Mouse (Mus musculus) limb, embryonic 15.5 days (tissue): Measurements from ENCODE around the gene Sf3a1. TPM values are rescaled to one million over a fixed set of nuclear protein-coding genes. Genes with fewer than 3 reads are reported as not detected.

Source experiments
- ATAC-seq: fragments of 200-750 bp; cut with Nextera tagmentation; 2 replicates; pipeline ENCODE4 v1.8.0; 2017; ENCODE audit warnings: low read depth, moderate TSS enrichment; ENCODE audit not compliant: insufficient number of reproducible peaks, low FRiP score, low TSS enrichment
- H3K27ac ChIP-seq: fragments of 300-500 bp; sonication (generic); 2 replicates; pipeline ENCODE4 v1.5.1; 2015; ENCODE audit warnings: moderate library complexity, mild to moderate bottlenecking, inconsistent platforms
- H3K27me3 ChIP-seq: fragments of 300-500 bp; sonication (generic); 2 replicates; pipeline ENCODE4 v1.6.1; 2015; ENCODE audit warnings: inconsistent platforms
- H3K36me3 ChIP-seq: fragments of 300-500 bp; sonication (generic); 2 replicates; pipeline ENCODE4 v1.6.1; 2015; ENCODE audit warnings: inconsistent platforms
- H3K4me1 ChIP-seq: fragments of 300-500 bp; sonication (generic); 2 replicates; pipeline ENCODE4 v1.6.1; 2015; ENCODE audit warnings: inconsistent platforms
- H3K4me2 ChIP-seq: fragments of 300-500 bp; sonication (generic); 2 replicates; pipeline ENCODE4 v1.6.1; 2015; ENCODE audit warnings: mild to moderate bottlenecking, inconsistent platforms
- H3K4me3 ChIP-seq: fragments of 300-500 bp; sonication (generic); 2 replicates; pipeline ENCODE4 v1.5.1; 2015; ENCODE audit warnings: mild to moderate bottlenecking, inconsistent platforms
- H3K9ac ChIP-seq: fragments of 300-500 bp; sonication (generic); 2 replicates; pipeline ENCODE4 v1.6.1; 2015; ENCODE audit warnings: inconsistent platforms
- H3K9me3 ChIP-seq: fragments of 300-500 bp; sonication (generic); 2 replicates; pipeline ENCODE4 v1.6.1; 2016; ENCODE audit warnings: inconsistent platforms
- WGBS: fragments of 180-500 bp; shearing (Covaris S2); methylation state at CpG from one replicate; pipeline ENCODE4 v1.1.7; 2015; 5-methylcytosine and 5-hydroxymethylcytosine counted together
- polyA plus RNA-seq: library from polyadenylated mRNA; unstranded; fragments of >200 nt; fragmentation: Nextera tagmentation; extraction: Ambion mirVana; gene quantifications from 2 replicates; pipeline ENCODE4 v1.2.1, GENCODE M21; 2015

Sf3a1 gene
- polyA plus RNA-seq, 1 experiment from 2014 or later, result 45.2 TPM

GRCm38 (mm10) chr11:4209556-4209955 is 49.4 kb downstream of the Sf3a1 start:
- Histone ChIP-seq H3K9me3 (no peaks in the 10 kb centered on the region), H3K4me3 (no peak overlapping the region), H3K36me3 (peaks cover 91% of the 10 kb centered on the region), H3K4me2 (no peak overlapping the region), H3K9ac (no peak overlapping the region), H3K27me3 (no peaks in the 10 kb centered on the region), H3K4me1 (peaks cover 6% of the 10 kb centered on the region), H3K27ac (no peak overlapping the region)
- ATAC-seq, result no peak
- WGBS, result 79% methylated on average over 5 of the region's 5 CpGs

- H3K27ac ChIP-seq, result no peak overlapping the region
- H3K4me3 ChIP-seq, result no peak overlapping the region
- peaks cover 98% of the 10 kb centered on the region for H3K36me3 ChIP-seq
- no peaks in the 10 kb centered on the region for H3K9me3 ChIP-seq
- no peak for ATAC-seq
- no peak overlapping the region for H3K9ac ChIP-seq
- peaks cover 2% of the 10 kb centered on the region; the same call in 1 of the 2 replicates for H3K4me1 ChIP-seq
- no peak overlapping the region for H3K4me2 ChIP-seq
- no peaks in the 10 kb centered on the region for H3K27me3 ChIP-seq
- WGBS, result 60% methylated on average over 1 of the region's 1 CpGs
These were observed 50.6 kb downstream of the Sf3a1 start for GRCm38 (mm10) chr11:4210786-4211185.

GRCm38 (mm10) chr11:4213107-4213506 is 53.0 kb downstream of the Sf3a1 start:
- no peak overlapping the region for H3K4me3 ChIP-seq
- H3K36me3 ChIP-seq, result peaks cover 80% of the 10 kb centered on the region
- H3K4me2 ChIP-seq, result no peak overlapping the region
- 91% methylated on average over 10 of the region's 10 CpGs for WGBS
- H3K9me3 ChIP-seq, result no peaks in the 10 kb centered on the region
- no peaks in the 10 kb centered on the region for H3K27me3 ChIP-seq
- no peak overlapping the region for H3K27ac ChIP-seq
- no peak for ATAC-seq
- H3K4me1 ChIP-seq, result peaks cover 13% of the 10 kb centered on the region
- H3K9ac ChIP-seq, result no peak overlapping the region

DNA sequence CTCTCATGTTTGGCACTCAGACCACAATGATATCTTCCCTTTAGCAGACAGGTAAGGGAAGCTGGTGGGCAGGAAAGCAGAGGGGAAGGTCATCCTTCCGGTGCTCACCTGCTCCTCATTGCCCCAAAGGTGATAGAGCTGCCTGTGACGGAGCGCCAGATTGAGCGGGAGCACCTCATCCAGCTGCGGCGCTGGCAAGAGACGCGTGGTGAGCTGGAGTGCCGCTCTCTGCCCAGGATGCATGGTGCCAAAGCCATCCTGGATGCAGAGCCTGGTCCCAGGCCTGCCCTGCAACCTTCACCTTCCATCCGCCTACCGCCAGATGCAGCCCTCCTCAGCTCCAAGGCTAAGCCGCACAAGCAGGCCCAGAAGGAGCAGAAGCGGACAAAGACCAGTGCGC is 54.4 kb downstream of the Sf3a1 start:
- WGBS, result 93% methylated on average over 14 of the region's 14 CpGs
- H3K9me3 ChIP-seq, result no peaks in the 10 kb centered on the region
- no peaks in the 10 kb centered on the region for H3K27me3 ChIP-seq
- H3K27ac ChIP-seq, result no peak overlapping the region
- peaks cover 27% of the 10 kb centered on the region for H3K4me1 ChIP-seq
- H3K4me2 ChIP-seq, result no peak overlapping the region
- no peak overlapping the region for H3K4me3 ChIP-seq
- no peak overlapping the region for H3K9ac ChIP-seq
- ATAC-seq, result no peak
- peaks cover 66% of the 10 kb centered on the region for H3K36me3 ChIP-seq

- Histone ChIP-seq H3K36me3 (peaks cover 61% of the 10 kb centered on the region), H3K9me3 (no peaks in the 10 kb centered on the region), H3K4me3 (no peak overlapping the region), H3K4me1 (peaks cover 27% of the 10 kb centered on the region), H3K4me2 (no peak overlapping the region), H3K27me3 (no peaks in the 10 kb centered on the region), H3K27ac (peak overlapping the region; percentile 81; the same call in 1 of the 2 replicates), H3K9ac (no peak overlapping the region)
- WGBS, result 76% methylated on average over 10 of the region's 10 CpGs
- no peak for ATAC-seq
These were observed 54.9 kb downstream of the Sf3a1 start for GRCm38 (mm10) chr11:4215061-4215460.

DNA sequence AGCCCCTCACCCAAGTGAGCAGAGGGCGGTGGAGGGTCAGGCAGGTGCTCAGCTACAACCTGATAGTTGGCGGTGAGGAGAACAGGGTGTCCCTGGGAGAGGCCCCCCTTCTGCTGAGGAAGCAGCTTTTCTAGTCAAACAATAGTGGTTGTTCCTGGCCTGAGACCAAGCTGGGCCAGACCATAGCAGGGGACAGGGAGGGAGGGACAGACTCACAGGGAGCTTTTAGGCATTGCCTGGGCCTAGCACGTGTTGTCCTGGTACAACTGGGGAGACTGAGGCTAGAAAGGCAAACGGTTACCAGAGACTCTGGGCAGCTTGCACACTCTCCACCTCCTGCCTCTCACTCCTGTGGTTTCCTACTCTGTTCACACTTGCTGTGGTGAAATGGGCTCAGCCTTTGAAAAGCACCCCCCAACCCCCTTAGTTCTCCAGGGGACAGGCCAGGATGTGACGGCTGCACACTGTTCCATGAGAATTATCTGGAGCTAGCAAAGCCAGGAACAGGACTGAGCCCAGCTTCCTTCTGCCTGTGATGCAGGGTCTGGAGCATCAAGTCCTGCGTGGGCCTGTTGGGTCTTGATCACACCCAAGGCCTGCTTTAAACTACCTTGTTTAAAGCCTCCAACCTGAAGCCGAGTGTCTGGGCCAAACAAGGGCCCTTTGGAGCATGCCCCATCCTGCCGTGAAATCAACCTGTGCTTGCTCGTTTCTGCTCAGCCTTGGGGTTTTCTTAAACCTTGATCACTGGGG is 56.3 kb downstream of the Sf3a1 start:
- H3K4me2 ChIP-seq, result no peak overlapping the region
- ATAC-seq, result no peak
- 64% methylated on average over 9 of the region's 9 CpGs for WGBS

GRCm38 (mm10) chr11:4217914-4218629 is 57.9 kb downstream of the Sf3a1 start, which contains the start of gene Castor1:
Castor1 (plus strand) TSS chr11:4218225.
- peak within 1 kb of the TSS; percentile 96 for H3K4me2 ChIP-seq
- H3K9ac ChIP-seq, result peak within 1 kb of the TSS; percentile 58
- WGBS, result 2% methylated on average over 55 of the region's 56 CpGs
- H3K36me3 ChIP-seq, result peaks cover 31% of the 10 kb centered on the region
- H3K4me3 ChIP-seq, result peak within 1 kb of the TSS; percentile 55
- H3K27ac ChIP-seq, result peak within 1 kb of the TSS; percentile 81
- peaks cover 30% of the 10 kb centered on the region for H3K4me1 ChIP-seq
- no peaks in the 10 kb centered on the region for H3K9me3 ChIP-seq
- no peaks in the 10 kb centered on the region for H3K27me3 ChIP-seq
- peak; percentile 78 for ATAC-seq

More for the DNA sequence above, 56.3 kb downstream of the Sf3a1 start:
- peaks cover 30% of the 10 kb centered on the region for H3K4me1 ChIP-seq
- no peaks in the 10 kb centered on the region for H3K27me3 ChIP-seq
- no peaks in the 10 kb centered on the region for H3K9me3 ChIP-seq
- H3K27ac ChIP-seq, result peak overlapping the region; percentile 81
- H3K4me3 ChIP-seq, result no peak overlapping the region
- peaks cover 48% of the 10 kb centered on the region for H3K36me3 ChIP-seq
- no peak overlapping the region for H3K9ac ChIP-seq

- WGBS, result 8% methylated on average over 6 of the region's 6 CpGs
- H3K4me3 ChIP-seq, result peak overlapping the region; percentile 55
- H3K4me1 ChIP-seq, result peaks cover 32% of the 10 kb centered on the region
- peaks cover 26% of the 10 kb centered on the region for H3K36me3 ChIP-seq
- H3K9ac ChIP-seq, result peak overlapping the region; percentile 58
- no peak for ATAC-seq
- H3K27me3 ChIP-seq, result no peaks in the 10 kb centered on the region
- H3K27ac ChIP-seq, result peak overlapping the region; percentile 81
- no peaks in the 10 kb centered on the region for H3K9me3 ChIP-seq
- peak overlapping the region; percentile 96 for H3K4me2 ChIP-seq
These were observed 58.5 kb downstream of the Sf3a1 start for GRCm38 (mm10) chr11:4218637-4219036.

GRCm38 (mm10) chr11:4219317-4219751 is 59.2 kb downstream of the Sf3a1 start:
- no peaks in the 10 kb centered on the region for H3K27me3 ChIP-seq
- H3K4me3 ChIP-seq, result peak overlapping the region; percentile 55
- H3K4me1 ChIP-seq, result peaks cover 34% of the 10 kb centered on the region
- WGBS, result 7% methylated on average over 2 of the region's 2 CpGs
- H3K9ac ChIP-seq, result no peak overlapping the region
- no peaks in the 10 kb centered on the region for H3K9me3 ChIP-seq
- peaks cover 19% of the 10 kb centered on the region for H3K36me3 ChIP-seq
- peak overlapping the region; percentile 96; the same call in 1 of the 2 replicates for H3K4me2 ChIP-seq
- peak overlapping the region; percentile 81 for H3K27ac ChIP-seq
- no peak for ATAC-seq

DNA sequence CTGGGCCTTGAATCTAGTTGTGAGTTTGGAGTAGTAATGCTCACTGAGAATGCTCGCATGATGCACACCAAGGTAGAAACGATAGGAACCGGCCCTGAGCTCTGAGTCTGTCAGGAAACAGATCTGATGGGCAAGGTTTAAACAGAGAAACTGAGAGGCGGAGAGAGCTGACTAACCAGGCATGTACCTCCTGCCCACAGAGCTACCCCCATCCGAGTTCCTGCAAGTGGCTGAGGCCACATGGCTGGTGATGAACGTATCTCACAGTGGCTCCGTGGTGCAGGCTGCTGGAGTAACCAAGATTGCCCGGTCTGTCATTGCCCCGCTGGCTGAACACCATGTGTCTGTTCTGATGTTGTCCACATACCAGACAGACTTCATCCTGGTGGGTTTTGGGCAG is 59.8 kb downstream of the Sf3a1 start:
- WGBS, result 64% methylated on average over 9 of the region's 9 CpGs

GRCm38 (mm10) chr11:4220443-4221400 is 60.6 kb downstream of the Sf3a1 start:
- no peaks in the 10 kb centered on the region for H3K27me3 ChIP-seq
- no peaks in the 10 kb centered on the region for H3K9me3 ChIP-seq
- H3K4me2 ChIP-seq, result no peak overlapping the region
- H3K36me3 ChIP-seq, result 0 out of 2 replicates have a peak, but pooled peaks cover 5% of the 10 kb centered on the region
- H3K27ac ChIP-seq, result no peak overlapping the region
- no peak overlapping the region for H3K9ac ChIP-seq
- H3K4me3 ChIP-seq, result no peak overlapping the region
- WGBS, result 57% methylated on average over 28 of the region's 28 CpGs
- ATAC-seq, result no peak
- peaks cover 33% of the 10 kb centered on the region for H3K4me1 ChIP-seq

More for the DNA sequence above, 59.8 kb downstream of the Sf3a1 start:
- Histone ChIP-seq H3K36me3 (peaks cover 13% of the 10 kb centered on the region), H3K4me2 (no peak overlapping the region), H3K4me1 (peaks cover 34% of the 10 kb centered on the region), H3K27me3 (no peaks in the 10 kb centered on the region), H3K4me3 (no peak overlapping the region), H3K27ac (no peak overlapping the region), H3K9ac (no peak overlapping the region), H3K9me3 (no peaks in the 10 kb centered on the region)
- no peak for ATAC-seq
